Mouse (Mus musculus): ENCODE results near the gene Cyb561a3.
A peak's percentile ranks its signal among the peaks of the same experiment; 100 is the strongest.
"Not testable (repeated sequence)": the region's sequence is repeated elsewhere in the genome, so short reads cannot be mapped to it uniquely, and the experiment has no call there.

Cyb561a3 gene

GRCm38 (mm10) chr19:10576690-10577561, at the start of gene Cyb561a3, which contains the start of gene Tmem138:
Gene Cyb561a3, plus strand, starts transcription at chr19:10577172.
Gene Tmem138, minus strand, starts transcription at chr19:10577362.
- DNase-seq (ENCODE audit: low spot score in 2 of 2): peak; percentile 92 to 94

- DNase-seq (ENCODE audit: low spot score in 2 of 2): no peak
Measured at GRCm38 (mm10) chr19:10530082-10530481, 46.9 kb upstream of the Cyb561a3 start.

GRCm38 (mm10) chr19:10539454-10539853, 37.5 kb upstream of the Cyb561a3 start:
- DNase-seq (ENCODE audit: low spot score in 2 of 2): no peak

GRCm38 (mm10) chr19:10555624-10556510, 21.1 kb upstream of the Cyb561a3 start, which contains the start of gene Tmem216:
Gene Tmem216, minus strand, starts transcription at chr19:10556238.
- peak; percentile 73 to 77 for DNase-seq (ENCODE audit: low spot score in 2 of 2)

- no peak for DNase-seq (ENCODE audit: low spot score in 2 of 2)
Measured at GRCm38 (mm10) chr19:10557001-10557400, 20.0 kb upstream of the Cyb561a3 start.

DNA sequence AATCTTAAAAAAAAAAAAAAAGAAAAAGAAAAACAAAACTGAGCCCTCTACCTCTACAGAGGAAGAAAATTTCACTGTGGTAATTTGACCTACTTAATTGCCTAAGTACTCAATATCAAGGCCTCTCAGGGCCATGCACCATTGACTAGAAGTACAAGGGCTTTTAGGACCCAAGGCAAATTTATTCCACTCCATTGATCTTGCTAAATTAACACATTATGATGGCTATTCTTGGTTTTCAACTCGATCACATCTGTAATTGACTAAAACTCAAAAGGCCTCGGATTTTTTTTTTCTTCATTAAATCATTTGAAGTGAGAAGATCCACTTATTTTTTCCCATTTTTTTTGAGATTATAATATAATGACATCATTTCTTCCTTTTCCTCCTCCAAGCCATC, 19.5 kb upstream of the Cyb561a3 start:
- no peak for DNase-seq (ENCODE audit: low spot score in 2 of 2)

DNA sequence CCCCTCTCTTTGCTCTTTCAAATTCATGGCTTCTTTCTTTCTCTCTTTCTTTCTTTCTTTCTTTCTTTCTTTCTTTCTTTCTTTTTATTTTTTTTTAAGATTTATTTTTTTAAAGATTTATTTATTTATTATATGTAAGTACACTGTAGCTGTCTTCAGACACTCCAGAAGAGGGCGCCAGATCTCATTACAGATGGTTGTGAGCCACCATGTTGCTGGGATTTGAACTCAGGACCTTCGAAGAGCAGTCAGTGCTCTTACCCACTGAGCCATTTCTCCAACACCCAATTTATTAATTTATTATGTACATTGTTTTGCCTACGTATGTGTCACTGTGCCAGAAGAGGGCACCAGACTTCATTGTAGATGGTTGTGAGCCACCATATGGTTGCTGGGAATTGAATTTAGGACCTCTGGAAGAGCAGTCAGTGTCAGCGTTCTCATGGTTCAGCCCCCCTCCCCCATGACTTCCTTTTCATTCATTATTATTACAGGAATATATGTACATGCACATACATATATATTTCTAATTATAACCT, 19.1 kb upstream of the Cyb561a3 start:
- DNase-seq (ENCODE audit: low spot score in 2 of 2): not testable (repeated sequence)

DNA sequence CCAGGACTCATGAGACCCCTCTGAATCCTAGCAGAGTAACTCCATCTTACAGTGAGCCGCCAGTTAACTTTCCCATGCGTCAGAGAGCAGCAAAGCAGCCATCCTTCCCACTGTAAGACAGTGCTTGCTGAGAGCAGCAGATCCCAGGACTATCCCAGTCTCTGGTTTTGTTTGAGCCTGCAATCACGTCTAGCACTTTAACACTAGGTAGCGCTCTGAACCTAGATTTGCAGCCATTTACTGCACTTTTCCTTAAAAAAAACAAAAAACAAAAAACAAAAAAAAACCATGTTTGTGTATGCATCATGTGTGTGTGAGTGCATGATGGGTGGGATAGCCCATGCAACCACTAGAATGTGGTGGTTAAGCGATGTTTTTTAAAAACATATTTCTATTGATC, 16.9 kb upstream of the Cyb561a3 start:
- DNase-seq (ENCODE audit: low spot score in 2 of 2): no peak

GRCm38 (mm10) chr19:10561558-10562314, 15.2 kb upstream of the Cyb561a3 start:
- DNase-seq (ENCODE audit: low spot score in 2 of 2): peak in 1 of 2 experiments; percentile 31

- DNase-seq (ENCODE audit: low spot score in 2 of 2): no peak
Measured at GRCm38 (mm10) chr19:10562351-10562750, 14.6 kb upstream of the Cyb561a3 start.

DNA sequence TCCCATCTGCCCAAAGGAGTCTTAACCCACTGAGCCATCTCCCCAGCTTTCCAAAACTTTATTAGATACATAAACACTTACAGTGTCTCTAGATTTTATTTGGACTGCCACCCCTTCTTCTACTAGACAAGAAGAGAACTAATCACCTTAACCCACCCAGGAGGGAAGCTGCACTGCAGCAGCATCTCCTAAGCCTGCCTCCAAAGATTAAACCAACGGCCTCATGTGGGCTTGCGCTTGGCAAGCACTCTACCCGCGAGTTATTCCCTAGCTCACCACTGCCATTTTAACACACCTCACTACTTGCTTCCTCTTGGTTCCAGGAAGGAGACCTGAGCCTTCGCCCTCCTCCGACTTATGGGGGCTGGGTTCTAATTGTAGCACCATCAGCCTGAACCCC, 12.7 kb upstream of the Cyb561a3 start:
- DNase-seq (ENCODE audit: low spot score in 2 of 2): no peak

- no peak for DNase-seq (ENCODE audit: low spot score in 2 of 2)
Measured at GRCm38 (mm10) chr19:10565217-10565616, 11.8 kb upstream of the Cyb561a3 start.

GRCm38 (mm10) chr19:10569627-10570026, 7.3 kb upstream of the Cyb561a3 start:
- no peak for DNase-seq (ENCODE audit: low spot score in 2 of 2)

DNA sequence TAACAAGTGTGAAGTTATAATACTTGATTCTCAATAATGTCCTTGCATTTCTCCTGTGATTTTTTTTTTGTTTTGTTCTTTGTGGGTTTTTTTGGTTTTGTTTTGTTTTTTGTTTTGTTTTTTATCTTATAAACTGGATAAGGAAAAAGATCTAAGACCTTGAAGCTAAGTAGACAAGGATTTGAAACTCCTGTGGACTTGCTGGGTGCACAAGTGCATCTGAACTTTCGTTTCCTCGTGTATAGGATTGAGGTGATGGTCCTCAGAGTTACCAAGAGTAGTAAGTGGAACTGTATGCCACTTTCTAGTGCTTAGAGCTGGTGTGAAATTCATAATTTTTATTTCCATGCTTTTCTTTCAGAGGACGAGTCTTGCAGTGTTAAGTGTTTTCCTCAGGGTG, 3.1 kb downstream of the Cyb561a3 start:
- no peak for DNase-seq (ENCODE audit: low spot score in 2 of 2)

DNA sequence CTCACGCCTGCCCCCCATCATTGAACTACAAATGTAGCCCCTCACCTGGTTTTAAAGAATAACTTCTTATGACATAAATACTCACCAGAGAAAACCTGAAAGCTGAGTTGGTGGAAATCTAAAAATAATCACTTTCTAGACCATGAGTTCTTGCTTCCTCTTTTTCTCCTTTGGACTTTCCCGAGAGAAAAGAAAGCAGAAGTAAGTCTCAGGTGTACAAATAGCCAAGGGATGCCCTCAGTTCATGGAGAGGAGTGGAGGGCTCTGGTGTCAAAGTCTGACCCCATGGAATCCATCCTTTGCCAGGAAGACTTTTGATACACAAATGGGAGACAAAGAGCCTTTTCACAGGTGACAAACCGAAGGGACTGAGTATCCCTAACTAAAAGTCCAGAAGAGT, 3.8 kb downstream of the Cyb561a3 start:
- DNase-seq (ENCODE audit: low spot score in 2 of 2): no peak

- no peak for DNase-seq (ENCODE audit: low spot score in 2 of 2)
Measured at GRCm38 (mm10) chr19:10581984-10582383, 5.0 kb downstream of the Cyb561a3 start.

DNA sequence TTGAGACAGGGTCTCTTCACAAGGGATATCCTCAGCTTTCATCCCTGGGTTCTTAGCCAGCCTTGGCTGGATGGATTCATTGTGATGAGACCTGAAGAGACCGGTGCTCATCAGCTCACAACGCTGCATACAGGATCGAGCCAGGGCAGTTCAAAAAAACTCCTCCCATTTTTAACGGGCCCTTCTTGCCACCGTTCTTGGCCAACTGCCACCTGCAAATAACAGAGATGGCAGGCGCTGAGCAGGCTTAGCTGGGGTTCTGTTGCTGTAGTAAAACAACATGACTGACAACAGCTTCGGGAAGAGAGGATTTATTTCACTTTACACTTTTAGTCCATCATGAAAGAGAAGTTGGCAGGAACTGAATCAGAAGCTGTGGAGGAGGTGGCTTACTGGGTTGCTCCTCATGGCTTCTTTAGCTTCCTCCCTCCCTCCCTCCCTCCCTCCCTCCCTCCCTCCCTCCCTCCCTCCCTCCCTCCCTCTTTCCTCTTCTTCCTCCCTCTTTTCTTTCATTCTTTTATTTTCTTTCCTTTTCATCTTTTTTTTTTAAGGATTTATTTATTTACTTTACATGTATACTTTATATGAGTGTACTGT, 6.7 kb downstream of the Cyb561a3 start:
- no peak for DNase-seq (ENCODE audit: low spot score in 2 of 2)

DNA sequence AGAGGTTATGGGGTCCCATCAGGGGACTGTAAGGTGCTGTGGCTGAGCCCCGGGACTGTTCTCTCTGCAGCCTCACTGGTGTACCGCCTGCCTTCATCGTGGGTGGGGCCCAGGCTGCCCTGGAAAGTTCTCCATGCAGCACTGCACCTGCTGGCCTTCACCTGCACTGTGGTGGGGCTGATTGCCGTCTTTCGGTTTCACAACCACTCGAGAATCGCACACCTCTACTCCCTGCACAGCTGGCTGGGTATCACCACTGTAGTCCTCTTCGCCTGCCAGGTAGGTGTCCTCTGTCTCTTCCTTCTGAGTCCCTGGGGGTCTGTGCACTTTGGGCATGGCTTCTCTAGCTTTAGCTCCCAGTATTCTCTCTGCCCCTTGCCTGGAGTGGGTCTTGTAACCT, 8.1 kb downstream of the Cyb561a3 start:
- no peak for DNase-seq (ENCODE audit: low spot score in 2 of 2)

GRCm38 (mm10) chr19:10587231-10587630, 10.3 kb downstream of the Cyb561a3 start:
- DNase-seq (ENCODE audit: low spot score in 2 of 2): no peak

GRCm38 (mm10) chr19:10589127-10589857, 12.3 kb downstream of the Cyb561a3 start:
- no peak for DNase-seq (ENCODE audit: low spot score in 2 of 2)
